Mouse (Mus musculus) embryonic facial prominence, embryonic 10.5 days (tissue): Measurements from ENCODE around the gene Cr1l. TPM values are rescaled to one million over a fixed set of nuclear protein-coding genes. Genes with fewer than 3 reads are reported as not detected.

Source experiments
- DNase-seq: peaks from one replicate; pipeline ENCODE4 v3.0.0-alpha.2; 2017; ENCODE audit warnings: low spot score
- H3K27ac ChIP-seq: fragments of 300-500 bp; sonication (generic); replicated peaks from 2 replicates; pipeline ENCODE4 v1.5.1; 2016; ENCODE audit warnings: mild to moderate bottlenecking
- H3K27me3 ChIP-seq: fragments of 300-500 bp; sonication (generic); replicated peaks from 2 replicates; pipeline ENCODE4 v1.6.1; 2016; ENCODE audit warnings: low read depth, mild to moderate bottlenecking; ENCODE audit not compliant: poor library complexity, severe bottlenecking
- H3K36me3 ChIP-seq: fragments of 300-500 bp; sonication (generic); replicated peaks from 2 replicates; pipeline ENCODE4 v1.6.1; 2016; ENCODE audit warnings: mild to moderate bottlenecking, moderate library complexity
- H3K4me1 ChIP-seq: fragments of 300-500 bp; sonication (generic); 2 replicates; pipeline ENCODE4 v1.6.1; 2016
- H3K4me3 ChIP-seq: fragments of 300-500 bp; sonication (generic); 2 replicates; pipeline ENCODE4 v1.5.1; 2016; ENCODE audit warnings: mild to moderate bottlenecking, moderate library complexity
- H3K9me3 ChIP-seq: fragments of 300-500 bp; sonication (generic); 2 replicates; pipeline ENCODE4 v1.6.1; 2016; ENCODE audit warnings: mild to moderate bottlenecking
- WGBS: fragments of 180-500 bp; shearing (Covaris S2); methylation state at CpG from one replicate; pipeline ENCODE4 v1.1.7; 2016; 5-methylcytosine and 5-hydroxymethylcytosine counted together
- polyA plus RNA-seq: library from polyadenylated mRNA; unstranded; fragments of >200 nt; fragmentation: Nextera tagmentation; extraction: Ambion mirVana; gene quantifications from 2 replicates; pipeline ENCODE4 v1.2.1, GENCODE M21; 2016

Gene Cr1l
- 43.3 and 44.9 TPM in 2 replicates for polyA plus RNA-seq

DNA sequence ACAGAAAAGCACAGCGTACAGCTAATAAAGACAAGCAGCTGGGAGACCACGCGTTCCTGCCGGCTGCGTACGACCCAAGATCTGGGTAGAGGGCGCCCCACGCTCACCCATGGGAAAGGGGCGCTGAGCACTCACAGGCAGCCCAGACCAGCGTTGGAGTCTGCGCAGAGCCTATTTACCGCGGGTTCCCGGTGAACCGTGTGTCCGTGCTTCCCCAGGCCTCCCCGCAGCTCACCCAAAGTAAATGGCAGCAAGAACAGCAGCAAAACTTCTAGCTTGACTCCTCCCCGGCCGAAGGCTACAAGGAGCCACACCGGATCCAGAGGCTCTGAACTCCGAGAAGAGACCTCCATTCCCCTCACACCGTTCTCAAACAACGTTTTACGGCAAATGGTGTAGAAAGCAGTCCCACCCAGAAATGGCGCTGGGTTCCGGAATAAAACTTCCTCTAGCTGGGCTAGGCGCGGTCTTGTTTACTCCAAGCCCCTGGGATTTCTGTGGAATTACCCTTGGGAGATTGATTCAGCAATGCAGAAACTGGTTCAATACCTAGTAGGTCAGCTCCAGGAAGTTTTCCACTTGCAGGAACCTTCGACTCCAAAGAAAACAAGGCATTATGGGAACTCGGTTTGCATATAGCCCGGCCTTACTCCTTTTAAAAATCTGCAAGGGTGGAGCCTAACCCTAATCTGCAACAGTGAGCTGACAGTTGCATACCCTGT is at the start of gene Cr1l:
TSS of gene Cr1l (minus strand) at position 634 of the 722 bp plus-strand sequence.
- H3K9me3 ChIP-seq = no peaks in the 10 kb centered on the region
- peak within 1 kb of the TSS; percentile 96 for H3K27ac ChIP-seq
- under 1% methylated on average over 31 of the region's 31 CpGs for WGBS
- peak within 1 kb of the TSS; percentile 70 for H3K4me3 ChIP-seq
- peaks cover 22% of the 10 kb centered on the region for H3K36me3 ChIP-seq
- peaks cover 3% of the 10 kb centered on the region; the same call in 1 of the 2 replicates for H3K4me1 ChIP-seq
- no peaks in the 10 kb centered on the region for H3K27me3 ChIP-seq
- peak; percentile 91 for DNase-seq

DNA sequence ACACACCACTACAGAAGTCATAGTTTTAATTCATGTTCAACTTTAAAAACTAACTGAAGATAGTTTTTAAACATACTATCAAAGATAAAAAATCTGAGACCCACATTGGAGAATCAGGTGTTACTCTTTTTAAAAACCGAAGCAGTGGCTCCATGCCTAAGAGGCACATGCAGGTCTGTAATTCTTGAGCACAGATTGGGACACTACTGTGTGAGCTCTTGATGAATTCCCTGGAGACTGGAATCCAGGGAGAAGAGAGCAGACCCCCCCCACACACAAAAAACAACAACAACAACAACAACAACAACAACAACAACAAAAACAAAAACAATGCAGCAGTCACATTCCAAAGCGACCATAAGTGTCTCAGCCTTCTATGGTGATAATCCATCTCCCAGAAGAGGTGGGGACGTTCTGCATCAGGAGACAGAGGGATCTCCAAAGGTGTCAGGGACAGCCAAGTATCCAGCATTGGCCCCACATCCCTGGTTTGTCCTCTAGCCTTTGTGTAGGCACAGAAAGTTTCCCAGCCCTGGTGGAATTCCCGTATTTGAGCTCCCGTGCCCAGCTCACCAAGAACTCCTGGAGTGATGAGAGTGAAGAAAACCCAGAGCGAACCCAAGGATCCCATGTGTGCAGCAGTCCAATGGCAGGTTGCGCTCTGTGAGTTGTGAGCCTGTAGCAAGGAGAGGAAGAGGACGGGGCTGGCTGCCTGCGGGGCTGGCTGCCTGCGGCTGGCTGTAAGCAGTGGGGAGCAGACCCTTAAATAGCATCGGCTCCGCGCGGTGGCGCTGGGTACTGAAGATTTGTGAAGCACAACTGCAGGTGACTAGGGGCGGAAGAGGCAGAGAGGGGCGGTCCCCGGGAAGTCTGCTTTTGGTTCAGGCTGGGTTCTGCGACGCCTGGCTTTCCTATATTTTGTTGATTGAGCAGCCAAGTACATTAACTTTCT is 44.9 kb upstream of the Cr1l start, which contains the start of gene Cr2:
TSS of gene Cr2 (minus strand) at position 737 of the 952 bp plus-strand sequence.
- Histone ChIP-seq H3K4me3 (peak within 1 kb of the TSS; percentile 49), H3K27me3 (0 out of 2 replicates have a peak, but pooled peaks cover 7% of the 10 kb centered on the region), H3K27ac (no peak within 1 kb of the TSS; the same call in 1 of the 2 replicates), H3K36me3 (no peaks in the 10 kb centered on the region), H3K9me3 (no peaks in the 10 kb centered on the region), H3K4me1 (peaks cover 4% of the 10 kb centered on the region; the same call in 1 of the 2 replicates)
- 9% methylated on average over 20 of the region's 20 CpGs for WGBS
- DNase-seq = peak; percentile 86

DNA sequence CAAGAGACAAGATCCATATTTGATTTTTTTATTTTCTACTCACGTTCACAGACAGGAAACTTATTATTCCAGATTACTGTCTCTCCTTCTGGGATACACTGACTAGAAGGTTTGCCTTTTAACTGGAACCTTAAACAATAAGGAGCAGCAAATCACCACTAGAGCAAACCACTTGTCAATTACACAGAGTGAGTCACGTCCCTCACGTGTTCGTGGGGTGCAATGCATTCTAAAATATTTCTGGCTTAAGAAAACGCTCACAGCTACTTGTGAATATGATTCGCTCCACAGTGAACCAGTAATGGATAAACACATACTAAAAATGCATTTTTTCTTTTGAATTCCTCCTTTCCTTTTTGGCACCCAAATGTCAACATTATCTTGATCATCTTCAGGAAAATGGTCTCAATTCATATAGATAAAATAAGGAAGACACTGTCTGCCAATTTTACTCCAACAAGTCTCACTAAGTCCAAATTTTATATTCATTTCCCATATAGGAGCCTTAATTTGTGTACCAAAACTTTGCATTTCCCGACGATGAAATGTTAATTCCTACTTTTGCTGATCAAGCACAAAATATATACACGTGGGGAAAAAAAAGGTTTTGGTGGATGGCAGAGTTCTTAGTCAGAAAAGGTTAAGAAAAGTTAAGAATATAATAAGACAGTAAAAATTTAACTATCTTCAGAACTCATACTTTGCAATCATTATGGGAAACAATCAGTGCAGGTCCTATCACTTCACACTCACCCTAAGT is 33.8 kb upstream of the Cr1l start:
- DNase-seq = no peak
- Histone ChIP-seq H3K9me3 (no peaks in the 10 kb centered on the region), H3K4me3 (no peak overlapping the region), H3K27me3 (no peaks in the 10 kb centered on the region), H3K36me3 (no peaks in the 10 kb centered on the region), H3K27ac (no peak overlapping the region), H3K4me1 (no peaks in the 10 kb centered on the region)
- 86% methylated on average over 9 of the region's 9 CpGs for WGBS

DNA sequence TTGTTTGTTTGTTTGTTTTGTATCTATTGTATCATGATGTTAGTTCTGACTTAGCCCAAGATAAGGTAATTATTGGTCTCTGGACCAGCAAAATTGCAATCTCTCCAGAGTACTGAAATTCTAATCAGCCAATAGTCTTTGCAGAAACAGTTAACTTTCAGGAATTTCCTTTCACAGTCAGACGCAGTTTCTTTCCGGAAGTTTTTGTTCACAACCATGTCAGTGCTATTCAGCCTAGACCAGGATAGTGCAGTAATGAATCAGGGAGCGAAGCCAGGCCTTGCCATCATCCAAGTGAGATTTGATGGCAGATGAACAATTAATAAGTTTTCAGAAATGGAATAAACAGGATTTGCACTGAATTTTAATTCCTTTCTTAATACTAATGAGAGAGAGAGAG is 684 bp upstream of the Cr1l start:
- Histone ChIP-seq H3K36me3 (peaks cover 18% of the 10 kb centered on the region), H3K27ac (no peak overlapping the region), H3K4me3 (peak overlapping the region; percentile 70), H3K4me1 (peaks cover 3% of the 10 kb centered on the region; the same call in 1 of the 2 replicates), H3K27me3 (no peaks in the 10 kb centered on the region), H3K9me3 (no peaks in the 10 kb centered on the region)
- no peak for DNase-seq
- 69% methylated on average over 3 of the region's 3 CpGs for WGBS

DNA sequence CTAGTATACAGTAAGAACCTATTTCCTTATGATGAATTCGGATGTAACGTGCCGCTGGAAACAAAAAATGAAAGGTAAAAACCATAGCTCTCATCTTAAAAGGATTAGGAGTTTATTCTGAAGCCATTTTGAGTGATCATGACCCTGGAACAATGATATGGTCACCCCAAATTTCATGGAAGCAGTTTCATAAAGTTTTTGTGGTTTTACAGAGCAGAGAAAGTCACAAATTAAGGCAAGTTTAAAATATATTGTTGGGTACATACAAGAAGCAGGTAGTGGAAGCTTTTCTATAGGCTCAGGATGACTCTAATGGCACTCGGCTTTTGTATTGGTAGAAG is 259 bp upstream of the Cr1l start:
- Histone ChIP-seq H3K4me3 (peak overlapping the region; percentile 70), H3K27me3 (no peaks in the 10 kb centered on the region), H3K36me3 (peaks cover 22% of the 10 kb centered on the region), H3K9me3 (no peaks in the 10 kb centered on the region), H3K27ac (peak overlapping the region; percentile 96), H3K4me1 (peaks cover 3% of the 10 kb centered on the region; the same call in 1 of the 2 replicates)
- DNase-seq = no peak
- WGBS = 29% methylated on average over 4 of the region's 4 CpGs

DNA sequence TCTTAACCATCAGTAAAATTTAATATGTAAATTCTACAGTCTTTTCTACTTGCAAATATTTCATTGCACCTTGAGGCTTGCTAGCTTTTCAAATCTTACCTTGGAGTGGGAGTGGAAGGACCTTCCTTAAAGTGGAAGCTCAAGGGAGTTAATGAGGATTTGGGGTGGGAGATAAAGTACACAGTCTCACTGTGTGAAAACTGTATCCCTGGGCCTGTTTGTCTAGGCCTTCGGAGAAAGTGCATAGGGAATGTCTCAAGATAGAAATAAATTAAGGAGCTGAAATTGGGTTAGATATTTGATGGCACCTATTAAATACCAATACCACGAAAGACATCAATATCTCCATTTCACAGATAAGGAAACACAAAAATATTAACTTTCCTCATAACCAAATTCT is 907 bp downstream of the Cr1l start:
- H3K4me1 ChIP-seq = peaks cover 3% of the 10 kb centered on the region; the same call in 1 of the 2 replicates
- WGBS = 26% methylated on average over 2 of the region's 2 CpGs
- H3K27ac ChIP-seq = peak overlapping the region; percentile 96
- peak overlapping the region; percentile 70 for H3K4me3 ChIP-seq
- H3K36me3 ChIP-seq = peaks cover 27% of the 10 kb centered on the region
- H3K27me3 ChIP-seq = no peaks in the 10 kb centered on the region
- no peaks in the 10 kb centered on the region for H3K9me3 ChIP-seq
- DNase-seq = no peak

DNA sequence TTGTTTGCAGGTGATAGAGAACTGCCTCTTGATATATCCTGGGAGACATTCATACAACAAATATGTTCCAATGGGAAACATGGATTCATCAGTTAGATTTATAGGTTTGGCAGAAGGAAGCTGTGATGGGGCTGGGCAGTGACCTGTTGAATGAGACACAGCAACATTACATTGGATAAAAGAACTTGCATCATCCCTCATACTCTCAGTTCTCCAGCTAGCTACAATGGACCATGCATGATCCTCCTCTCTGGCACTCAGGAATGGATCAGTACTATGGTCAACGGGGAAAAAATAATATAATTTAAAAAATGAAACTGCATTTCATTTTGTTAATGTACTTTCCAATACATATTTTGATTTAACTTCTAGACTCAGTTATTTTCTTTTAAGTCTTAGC is 1.5 kb downstream of the Cr1l start:
- no peak overlapping the region for H3K27ac ChIP-seq
- no peaks in the 10 kb centered on the region for H3K27me3 ChIP-seq
- no peak for DNase-seq
- no peaks in the 10 kb centered on the region for H3K9me3 ChIP-seq
- peak overlapping the region; percentile 70 for H3K4me3 ChIP-seq
- peaks cover 3% of the 10 kb centered on the region; the same call in 1 of the 2 replicates for H3K4me1 ChIP-seq
- peaks cover 31% of the 10 kb centered on the region for H3K36me3 ChIP-seq
- WGBS = 82% methylated on average over 1 of the region's 1 CpGs

DNA sequence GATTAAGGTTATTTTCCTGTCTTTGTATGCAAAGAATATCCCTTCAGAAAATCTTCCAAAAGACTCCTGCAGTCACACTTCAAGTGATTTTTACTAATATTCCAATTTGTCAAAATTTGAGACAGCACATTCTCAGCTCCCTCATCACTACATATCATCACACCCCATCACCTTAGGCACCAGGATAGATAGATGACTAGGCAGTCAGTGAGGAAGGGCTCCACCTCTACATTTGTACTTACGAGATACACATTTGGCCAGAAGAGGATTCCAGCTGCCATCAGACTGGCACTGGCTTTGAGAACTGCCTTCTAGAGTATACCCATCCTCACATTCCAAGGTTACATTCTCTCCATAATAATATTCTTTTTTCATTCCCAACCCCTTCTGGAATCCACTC is 17.0 kb downstream of the Cr1l start:
- Histone ChIP-seq H3K27ac (no peak overlapping the region), H3K4me3 (no peak overlapping the region), H3K9me3 (no peaks in the 10 kb centered on the region), H3K4me1 (no peaks in the 10 kb centered on the region), H3K36me3 (peaks cover 60% of the 10 kb centered on the region), H3K27me3 (no peaks in the 10 kb centered on the region)
- DNase-seq = no peak
- 94% methylated on average over 1 of the region's 1 CpGs for WGBS

DNA sequence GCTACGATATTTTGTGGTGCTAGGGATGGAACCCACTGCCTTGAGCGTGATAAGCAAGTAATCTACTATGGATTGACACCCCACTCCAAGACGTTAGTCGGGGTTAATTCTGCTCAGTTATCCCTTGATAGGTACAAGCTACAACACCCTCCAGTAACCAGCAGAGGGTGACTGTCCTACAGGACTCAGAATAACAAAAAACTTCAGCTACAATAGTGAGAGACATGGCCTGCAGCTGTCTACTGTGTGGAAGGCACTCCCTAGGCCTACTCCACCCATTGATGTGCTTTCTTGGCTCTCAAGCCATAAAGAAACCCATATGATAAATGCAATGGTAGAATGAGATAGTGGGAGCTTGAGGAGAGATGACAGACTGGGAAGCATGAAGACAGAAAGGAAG is 17.8 kb downstream of the Cr1l start:
- Histone ChIP-seq H3K27me3 (no peaks in the 10 kb centered on the region), H3K4me1 (no peaks in the 10 kb centered on the region), H3K4me3 (no peak overlapping the region), H3K27ac (no peak overlapping the region), H3K36me3 (peaks cover 60% of the 10 kb centered on the region), H3K9me3 (no peaks in the 10 kb centered on the region)
- no peak for DNase-seq
- WGBS = 88% methylated on average over 4 of the region's 4 CpGs

DNA sequence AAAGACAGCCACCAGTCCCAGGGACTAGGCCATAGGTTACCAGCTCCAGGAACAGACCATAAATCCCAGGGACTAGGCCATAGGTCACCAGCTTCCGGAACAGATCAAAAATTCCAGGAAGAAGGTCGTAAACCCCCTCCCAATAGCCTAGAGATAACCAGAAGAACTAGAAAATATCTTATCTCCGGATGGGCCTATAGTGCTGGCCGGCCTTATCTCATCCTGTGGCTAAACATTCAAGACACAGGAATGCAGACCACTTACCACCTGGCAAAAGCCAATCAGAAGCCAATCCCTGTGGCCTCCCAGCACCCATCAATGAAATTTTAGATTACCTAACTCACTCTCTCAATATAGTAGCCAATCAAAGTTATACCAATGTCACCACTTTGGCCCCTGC is 30.7 kb downstream of the Cr1l start:
- H3K36me3 ChIP-seq = peaks cover 59% of the 10 kb centered on the region
- H3K9me3 ChIP-seq = no peaks in the 10 kb centered on the region
- WGBS = 87% methylated on average over 4 of the region's 4 CpGs
- H3K27me3 ChIP-seq = no peaks in the 10 kb centered on the region
- H3K27ac ChIP-seq = no peak overlapping the region
- H3K4me1 ChIP-seq = no peaks in the 10 kb centered on the region
- no peak for DNase-seq
- H3K4me3 ChIP-seq = no peak overlapping the region

DNA sequence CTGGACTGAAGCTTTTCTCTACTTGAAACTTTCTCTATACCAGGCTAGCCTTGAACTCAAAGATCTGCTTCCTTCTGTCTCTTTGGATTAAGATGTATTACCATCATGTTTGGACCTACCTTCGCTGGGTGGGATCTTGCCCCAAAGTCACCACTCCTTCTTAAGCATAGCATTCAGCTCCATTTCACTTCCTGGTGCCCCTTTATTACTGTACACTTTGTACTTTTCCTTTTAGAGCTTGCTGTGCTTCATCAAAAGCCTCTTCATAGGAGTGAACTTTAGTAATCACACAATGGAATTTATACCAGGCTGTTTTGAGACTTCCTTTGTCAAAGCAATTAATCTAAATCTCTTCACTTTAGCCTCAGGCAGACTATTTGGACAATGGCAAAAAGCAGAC is 33.4 kb downstream of the Cr1l start:
- DNase-seq = no peak
- Histone ChIP-seq H3K36me3 (peaks cover 42% of the 10 kb centered on the region), H3K4me3 (no peak overlapping the region), H3K9me3 (no peaks in the 10 kb centered on the region), H3K27ac (no peak overlapping the region), H3K27me3 (no peaks in the 10 kb centered on the region), H3K4me1 (no peaks in the 10 kb centered on the region)
- 95% methylated on average over 1 of the region's 1 CpGs for WGBS

DNA sequence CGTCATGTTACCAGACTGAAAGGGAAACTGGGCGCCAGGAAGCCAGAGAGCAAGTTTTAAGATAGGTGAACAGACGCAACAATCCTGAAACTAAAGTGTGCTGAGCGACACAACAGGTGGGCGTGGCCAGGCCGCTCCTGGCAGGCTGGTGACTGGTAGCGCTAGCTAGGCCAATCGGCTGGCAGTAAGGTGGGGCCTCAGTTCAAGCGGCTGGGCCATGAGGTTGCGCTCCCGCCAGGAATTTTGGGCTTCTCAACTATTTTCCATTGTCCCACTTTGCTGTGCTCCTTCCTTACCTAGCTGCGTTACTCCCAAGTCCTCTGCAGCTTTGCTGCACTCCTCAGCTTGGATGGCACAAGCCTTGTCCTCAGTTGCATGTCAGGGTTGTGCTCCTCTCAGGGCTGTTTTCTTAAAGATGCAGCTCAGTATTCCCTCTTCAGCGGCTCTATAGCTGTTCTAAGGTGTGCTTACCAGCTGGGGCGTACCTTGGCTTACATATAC is 39.1 kb downstream of the Cr1l start, which contains the start of gene Cd46:
TSS of gene Cd46 (minus strand) at position 30 of the 501 bp plus-strand sequence.
- Histone ChIP-seq H3K27me3 (no peaks in the 10 kb centered on the region), H3K27ac (peak within 1 kb of the TSS; percentile 78), H3K36me3 (peaks cover 10% of the 10 kb centered on the region; the same call in 1 of the 2 replicates), H3K9me3 (no peaks in the 10 kb centered on the region), H3K4me3 (peak within 1 kb of the TSS; percentile 57), H3K4me1 (peaks cover 10% of the 10 kb centered on the region)
- DNase-seq = peak; percentile 82
- WGBS = 2% methylated on average over 14 of the region's 14 CpGs
